Mouse (Mus musculus) CH12.LX (cell line): Measurements from ENCODE around the gene Cnih3. TPM values are rescaled to one million over a fixed set of nuclear protein-coding genes. Genes with fewer than 3 reads are reported as not detected.

Experiments used
- DNase-seq: peaks from one replicate; pipeline ENCODE4 v3.0.0-alpha.2; 2013; ENCODE audit errors: extremely low read depth
- H3K27ac ChIP-seq: 2 replicates; pipeline ENCODE4 v1.5.1; 2012; ENCODE audit warnings: low read depth, mild to moderate bottlenecking, control low read depth, moderate library complexity; ENCODE audit not compliant: insufficient read depth
- H3K27me3 ChIP-seq: replicated peaks from 2 replicates; pipeline ENCODE3; 2012; ENCODE audit warnings: inconsistent platforms
- H3K36me3 ChIP-seq, 2 experiments: replicated peaks in 1 of 2; 2 replicates each; pipeline versions ENCODE3 to v1.6.1; 2012; ENCODE audit warnings: inconsistent platforms in 1 of 2, low read length in 1 of 2, mild to moderate bottlenecking in 1 of 2, mixed read lengths in 1 of 2, moderate library complexity in 1 of 2; ENCODE audit not compliant: control insufficient read depth in 1 of 2, insufficient read depth in 1 of 2
- H3K4me1 ChIP-seq, 2 experiments: 2 replicates each; pipeline ENCODE4 v1.6.1; 2012; ENCODE audit warnings: inconsistent platforms in 1 of 2, moderate library complexity in 1 of 2; ENCODE audit not compliant: insufficient read depth in 2 of 2, control insufficient read depth in 1 of 2
- H3K4me2 ChIP-seq: 2 replicates; pipeline ENCODE4 v1.6.1; 2012; ENCODE audit warnings: low read depth, mild to moderate bottlenecking, control low read depth; ENCODE audit not compliant: poor library complexity, insufficient read depth, severe bottlenecking
- H3K4me3 ChIP-seq, 3 experiments: fragments of 150-350 bp in 1 of 3; sonication (generic) in 1 of 3; replicated peaks in 1 of 3; 2 replicates each; pipeline versions ENCODE3 to v1.5.1; 2011 to 2012; ENCODE audit warnings: low read depth in 2 of 3, low read length in 2 of 3, mild to moderate bottlenecking in 2 of 3, moderate library complexity in 2 of 3, control low read depth in 1 of 3, improper control_type of control experiment in 1 of 3, inconsistent platforms in 1 of 3, mixed read lengths in 1 of 3; ENCODE audit not compliant: poor library complexity in 1 of 3
- H3K79me2 ChIP-seq: replicated peaks from 2 replicates; pipeline ENCODE4 v1.6.1; 2012; ENCODE audit warnings: mild to moderate bottlenecking, moderate library complexity; ENCODE audit not compliant: control insufficient read depth, poor library complexity, insufficient read depth, severe bottlenecking; ENCODE audit errors: extremely low read depth
- H3K9ac ChIP-seq: 2 replicates; pipeline ENCODE4 v1.6.1; 2012; ENCODE audit warnings: low read depth, mild to moderate bottlenecking, control low read depth, moderate library complexity; ENCODE audit not compliant: insufficient read depth
- H3K9me3 ChIP-seq: replicated peaks from 2 replicates; pipeline ENCODE3; 2012; ENCODE audit warnings: low read length, inconsistent platforms, mixed read lengths
- BHLHE40 ChIP-seq: IDR thresholded peaks from 2 replicates; pipeline ENCODE4 v1.6.1; 2011; ENCODE audit warnings: mild to moderate bottlenecking, low read depth, low read length, improper control_type of control experiment
- CHD1 ChIP-seq: IDR thresholded peaks from 2 replicates; pipeline ENCODE4 v1.6.1; 2012; ENCODE audit warnings: low read depth, low read length, improper control_type of control experiment, inconsistent platforms
- CHD2 ChIP-seq: IDR thresholded peaks from 2 replicates; pipeline ENCODE4 v1.6.1; 2011; ENCODE audit warnings: low read length, improper control_type of control experiment
- CTCF ChIP-seq, 2 experiments: IDR thresholded peaks in 1 of 2; conservative IDR thresholded peaks in 1 of 2; 2 replicates each; pipeline ENCODE4 v1.5.1; 2011 to 2012; ENCODE audit warnings: low read depth in 2 of 2, low read length in 2 of 2, improper control_type of control experiment in 1 of 2, inconsistent platforms in 1 of 2, mild to moderate bottlenecking in 1 of 2, moderate library complexity in 1 of 2
- E2F4 ChIP-seq: IDR thresholded peaks from 2 replicates; pipeline ENCODE4 v1.6.1; 2011; ENCODE audit warnings: low read depth, low read length, improper control_type of control experiment; ENCODE audit not compliant: insufficient replicate concordance
- ELF1 ChIP-seq: IDR thresholded peaks from 2 replicates; pipeline ENCODE4 v1.6.1; 2014; ENCODE audit warnings: low read depth, mild to moderate bottlenecking, inconsistent platforms, low read length, improper control_type of control experiment
- EP300 ChIP-seq: IDR thresholded peaks from 2 replicates; pipeline ENCODE4 v1.6.1; 2011; ENCODE audit warnings: low read length, improper control_type of control experiment
- ETS1 ChIP-seq: conservative IDR thresholded peaks from 2 replicates; pipeline ENCODE4 v1.6.1; 2012; ENCODE audit warnings: low read depth, mild to moderate bottlenecking, inconsistent platforms, low read length, improper control_type of control experiment, moderate library complexity
- GABPA ChIP-seq: IDR thresholded peaks from 2 replicates; pipeline ENCODE4 v1.6.1; 2012; ENCODE audit warnings: low read depth, low read length, improper control_type of control experiment, inconsistent platforms; ENCODE audit not compliant: insufficient replicate concordance
- HCFC1 ChIP-seq: IDR thresholded peaks from 2 replicates; pipeline ENCODE4 v1.6.1; 2012; ENCODE audit warnings: low read depth, mild to moderate bottlenecking, inconsistent platforms, low read length, improper control_type of control experiment
- IRF4 ChIP-seq: IDR thresholded peaks from 2 replicates; pipeline ENCODE4 v1.6.1; 2014; ENCODE audit warnings: low read depth, mild to moderate bottlenecking, inconsistent platforms, low read length, improper control_type of control experiment
- JUN ChIP-seq: IDR thresholded peaks from 2 replicates; pipeline ENCODE4 v1.6.1; 2011; ENCODE audit warnings: low read depth, mild to moderate bottlenecking, low read length, improper control_type of control experiment, moderate library complexity; ENCODE audit not compliant: insufficient read depth
- JUND ChIP-seq: conservative IDR thresholded peaks from 2 replicates; pipeline ENCODE4 v1.6.1; 2011; ENCODE audit warnings: low read depth, low read length, improper control_type of control experiment
- KAT2A ChIP-seq: IDR thresholded peaks from 2 replicates; pipeline ENCODE4 v1.6.1; 2012; ENCODE audit warnings: low read length, improper control_type of control experiment, inconsistent platforms; ENCODE audit not compliant: insufficient replicate concordance
- MAX ChIP-seq: IDR thresholded peaks from 2 replicates; pipeline ENCODE4 v1.6.1; 2011; ENCODE audit warnings: low read length, improper control_type of control experiment
- MAZ ChIP-seq: IDR thresholded peaks from 2 replicates; pipeline ENCODE4 v1.6.1; 2012; ENCODE audit warnings: low read depth, mild to moderate bottlenecking, inconsistent platforms, low read length, improper control_type of control experiment, moderate library complexity
- MEF2A ChIP-seq: IDR thresholded peaks from 2 replicates; pipeline ENCODE4 v1.6.1; 2014; ENCODE audit warnings: low read depth, mild to moderate bottlenecking, inconsistent platforms, low read length, improper control_type of control experiment, borderline replicate concordance
- MXI1 ChIP-seq: IDR thresholded peaks from 2 replicates; pipeline ENCODE4 v1.6.1; 2011; ENCODE audit warnings: mild to moderate bottlenecking, low read depth, low read length, improper control_type of control experiment
- NELFE ChIP-seq: IDR thresholded peaks from 2 replicates; pipeline ENCODE4 v1.6.1; 2011; ENCODE audit warnings: low read depth, low read length, improper control_type of control experiment
- NRF1 ChIP-seq: IDR thresholded peaks from 2 replicates; pipeline ENCODE4 v1.6.1; 2014; ENCODE audit warnings: low read depth, mild to moderate bottlenecking, inconsistent platforms, low read length, improper control_type of control experiment, moderate library complexity
- PAX5 ChIP-seq: IDR thresholded peaks from 2 replicates; pipeline ENCODE4 v1.6.1; 2012; ENCODE audit warnings: low read length, inconsistent platforms, mixed read lengths
- POLR2A ChIP-seq: IDR thresholded peaks from 2 replicates; pipeline ENCODE4 v1.6.1; 2011; ENCODE audit warnings: low read depth, mild to moderate bottlenecking, improper control_type of control experiment, low read length
- RAD21 ChIP-seq: IDR thresholded peaks from 2 replicates; pipeline ENCODE4 v1.6.1; 2011; ENCODE audit warnings: low read depth, mild to moderate bottlenecking, low read length, improper control_type of control experiment, moderate library complexity
- SMC3 ChIP-seq: IDR thresholded peaks from 2 replicates; pipeline ENCODE4 v1.6.1; 2011; ENCODE audit warnings: low read depth, low read length, improper control_type of control experiment
- TBP ChIP-seq: conservative IDR thresholded peaks from 2 replicates; pipeline ENCODE4 v1.6.1; 2011; ENCODE audit warnings: low read depth, low read length, improper control_type of control experiment
- TCF12 ChIP-seq: IDR thresholded peaks from 2 replicates; pipeline ENCODE4 v1.6.1; 2014; ENCODE audit warnings: low read depth, mild to moderate bottlenecking, inconsistent platforms, low read length, improper control_type of control experiment
- UBTF ChIP-seq: IDR thresholded peaks from 2 replicates; pipeline ENCODE4 v1.6.1; 2012; ENCODE audit warnings: low read depth, mild to moderate bottlenecking, inconsistent platforms, low read length, improper control_type of control experiment, moderate library complexity
- USF1 ChIP-seq: IDR thresholded peaks from 2 replicates; pipeline ENCODE4 v1.6.1; 2014; ENCODE audit warnings: low read depth, mild to moderate bottlenecking, inconsistent platforms, low read length, improper control_type of control experiment
- USF2 ChIP-seq: conservative IDR thresholded peaks from 2 replicates; pipeline ENCODE4 v1.6.1; 2011; ENCODE audit warnings: low read depth, low read length, improper control_type of control experiment
- ZC3H11A ChIP-seq: IDR thresholded peaks from 2 replicates; pipeline ENCODE4 v1.6.1; 2012; ENCODE audit warnings: low read depth, mild to moderate bottlenecking, inconsistent platforms, low read length, improper control_type of control experiment
- ZKSCAN1 ChIP-seq: IDR thresholded peaks from 2 replicates; pipeline ENCODE4 v1.6.1; 2012; ENCODE audit warnings: low read depth, inconsistent platforms, low read length, improper control_type of control experiment, borderline replicate concordance
- ZMIZ1 ChIP-seq: IDR thresholded peaks from 2 replicates; pipeline ENCODE4 v1.6.1; 2012; ENCODE audit warnings: low read depth, mild to moderate bottlenecking, inconsistent platforms, low read length, improper control_type of control experiment
- ZNF384 ChIP-seq: IDR thresholded peaks from 2 replicates; pipeline ENCODE4 v1.6.1; 2012; ENCODE audit warnings: low read depth, low read length, improper control_type of control experiment, inconsistent platforms
- dilution Hi-C: fragments of 300-500 bp; cut with MboI; formaldehyde crosslinking; loops from 2 replicates; pipeline ENCODE4 v1.14.3; 2020; ENCODE audit warnings: low sequenced_read_pairs; ENCODE audit not compliant: extremely low pct_unique_long_range_greater_than_20kb, extremely low pct_ligation_motif_present
- in situ Hi-C: fragments of 300-500 bp; cut with MboI; formaldehyde crosslinking; loops from 3 replicates; pipeline ENCODE4 v1.14.3; 2019; ENCODE audit warnings: low sequenced_read_pairs, low pct_ligation_motif_present, low pct_unique_long_range_greater_than_20kb, mixed read lengths
- polyA plus RNA-seq: library from polyadenylated mRNA; unstranded; fragments of >175 nt; gene quantifications from 2 replicates; pipeline ENCODE4 v1.2.1, GENCODE M21; 2012; ENCODE audit warnings: low read depth; ENCODE audit not compliant: insufficient read length
- total RNA-seq, 2 experiments: library from RNA; depleted of rRNA; stranded (reverse); fragments of 300-350 nt in 1 of 2; fragments of >200 nt in 1 of 2; gene quantifications; 2 replicates each; pipeline ENCODE4 v1.2.3; 2012 to 2014

Cnih3 gene
- total and polyA plus RNA-seq, 3 experiments, result not detected

- DNase-seq, result peak; percentile 64
- in situ Hi-C loops, result no loop called here
Measured at GRCm38 (mm10) chr1:181379664-181380063, 27.2 kb downstream of the Cnih3 start.

GRCm38 (mm10) chr1:181381410-181382010, 29.1 kb downstream of the Cnih3 start:
- dilution Hi-C loops, result no loop called here
- no peak for DNase-seq
- H3K79me2 ChIP-seq, result no peaks in the 10 kb centered on the region
- H3K27me3 ChIP-seq, result peaks cover 8% of the 10 kb centered on the region
- no peak overlapping the region for H3K27ac ChIP-seq
- peaks cover 0 to 18% of the 10 kb centered on the region in 2 experiments; a peak in 2 of 4 replicates for H3K4me1 ChIP-seq
- H3K4me2 ChIP-seq, result no peak overlapping the region
- H3K9me3 ChIP-seq, result no peaks in the 10 kb centered on the region
- no peaks in the 10 kb centered on the region for H3K36me3 ChIP-seq
- H3K9ac ChIP-seq, result no peak overlapping the region
- in situ Hi-C loops, result no loop called here
- no peak overlapping the region for H3K4me3 ChIP-seq
- TF ChIP-seq RAD21 (no peak), MXI1 (no peak), NRF1 (no peak), ELF1 (no peak), ZNF384 (no peak), ZKSCAN1 (no peak), MAZ (no peak), CTCF (conservative IDR thresholded peaks at IDR 0.05 in 1 of 2, IDR thresholded peaks at IDR 0.05 in 1 of 2; ENCODE audit: low read depth in 2 of 2, low read length in 2 of 2) (no peak), IRF4 (no peak), E2F4 (no peak), PAX5 (no peak), NELFE (no peak), TBP (no peak), POLR2A (no peak), USF1 (no peak), CHD1 (no peak), ZC3H11A (no peak)

More at GRCm38 (mm10) chr1:181379664-181380063, 27.2 kb downstream of the Cnih3 start:
- Histone ChIP-seq H3K27ac (no peak overlapping the region), H3K79me2 (no peaks in the 10 kb centered on the region), H3K4me2 (no peak overlapping the region), H3K36me3 (no peaks in the 10 kb centered on the region), H3K9me3 (no peaks in the 10 kb centered on the region), H3K9ac (no peak overlapping the region), H3K4me1 (peaks cover 0 to 6% of the 10 kb centered on the region in 2 experiments; a peak in 2 of 4 replicates), H3K27me3 (peaks cover 11% of the 10 kb centered on the region), H3K4me3 (no peak overlapping the region)
- dilution Hi-C loops, result no loop called here
- TF ChIP-seq USF2 (no peak), MEF2A (no peak), MAZ (no peak), CHD2 (no peak), GABPA (no peak), MAX (no peak), IRF4 (no peak), JUND (no peak), ZC3H11A (0 out of 2 replicates have a peak, but pooled peaks have one; percentile 2), BHLHE40 (no peak), JUN (no peak), SMC3 (peak; percentile 78), ZKSCAN1 (no peak), HCFC1 (no peak), RAD21 (peak; percentile 56), ZMIZ1 (no peak), EP300 (no peak), CHD1 (no peak), USF1 (no peak), KAT2A (no peak), TCF12 (no peak), NELFE (no peak), CTCF (conservative IDR thresholded peaks at IDR 0.05 in 1 of 2, IDR thresholded peaks at IDR 0.05 in 1 of 2; ENCODE audit: low read depth in 2 of 2, low read length in 2 of 2) (peak; percentile 82 to 83), TBP (no peak), ETS1 (no peak), UBTF (no peak), NRF1 (no peak)
